Mouse (Mus musculus) megakaryocyte, embryonic 14.5 days (primary cell): ENCODE measurements around the gene Vezt.

ENCODE experiments used
- FLI1 ChIP-seq: IDR thresholded peaks from 2 replicates; pipeline ENCODE4 v1.6.1; 2012; ENCODE audit warnings: low read length, inconsistent platforms, mixed read lengths
- GATA1 ChIP-seq: IDR thresholded peaks from 3 replicates; pipeline ENCODE4 v1.6.1; 2012; ENCODE audit warnings: mixed read lengths, low read length, inconsistent platforms, borderline replicate concordance

DNA sequence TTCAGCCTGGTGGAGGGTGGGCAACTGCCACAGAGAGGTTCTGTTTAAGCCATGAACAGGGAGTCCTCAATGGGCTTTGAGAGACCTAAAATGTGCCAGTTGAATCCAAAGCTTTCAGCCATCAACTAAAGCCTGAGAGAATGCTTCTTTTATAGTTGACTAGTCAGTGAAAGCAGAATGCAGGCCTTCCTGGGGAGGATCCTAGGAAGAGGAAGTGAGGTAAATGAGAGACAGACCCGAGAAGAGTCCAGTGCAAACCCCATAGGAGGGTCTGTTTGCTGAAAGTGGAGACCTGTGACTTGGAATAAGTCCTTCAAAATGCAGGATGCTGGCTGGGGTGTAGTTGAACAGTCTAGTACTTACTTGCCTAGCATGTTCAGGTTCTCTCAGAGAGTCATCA lies 11.4 kb upstream of the Vezt start:
- TF ChIP-seq GATA1, result no peak
- TF ChIP-seq FLI1, result no peak
